Mouse (Mus musculus) erythroid progenitor cell, adult 5-6 weeks (primary cell): ENCODE measurements around the gene Adora1. TPM values are rescaled to one million over a fixed set of nuclear protein-coding genes. Genes with fewer than 3 reads are reported as not detected.

ENCODE experiments used
- ATAC-seq: replicated peaks from 2 replicates; pipeline ENCODE4 v1.8.0; 2016; ENCODE audit warnings: moderate number of reproducible peaks, mild to moderate bottlenecking, moderate TSS enrichment, inconsistent platforms; ENCODE audit not compliant: poor library complexity, low FRiP score, severe bottlenecking
- total RNA-seq, 2 experiments: library from RNA; stranded (forward) in 1 of 2; stranded (reverse) in 1 of 2; fragments of 150-400 nt in 1 of 2; fragments of 186-747, 209-891 nt in 1 of 2; gene quantifications; 2 replicates each; pipeline versions ENCODE4 v1.2.3 to v1.2.4; 2015 to 2017; ENCODE audit warnings: low replicate concordance in 2 of 2

Gene Adora1
- total RNA-seq, 2 experiments from 2014 or later, result not detected

- ATAC-seq, result no peak
Observed at GRCm38 (mm10) chr1:134197325-134197982, 37.8 kb downstream of the Adora1 start.

GRCm38 (mm10) chr1:134196386-134196785 lies 38.8 kb downstream of the Adora1 start:
- ATAC-seq, result no peak

- no peak for ATAC-seq
Observed at GRCm38 (mm10) chr1:134195979-134196378, 39.3 kb downstream of the Adora1 start.

- no peak for ATAC-seq
Observed at GRCm38 (mm10) chr1:134195571-134195970, 39.7 kb downstream of the Adora1 start.

GRCm38 (mm10) chr1:134195117-134195516 lies 40.1 kb downstream of the Adora1 start:
- ATAC-seq, result no peak

- ATAC-seq, result no peak
Observed at GRCm38 (mm10) chr1:134194298-134195022, 40.8 kb downstream of the Adora1 start.

- ATAC-seq, result no peak
Observed at GRCm38 (mm10) chr1:134193674-134194197, 41.5 kb downstream of the Adora1 start.

GRCm38 (mm10) chr1:134193126-134193525 lies 42.1 kb downstream of the Adora1 start, which contains the start of gene Mybph:
TSS of gene Mybph (plus strand) at chr1:134193448.
- no peak for ATAC-seq

- ATAC-seq, result no peak
Observed at GRCm38 (mm10) chr1:134192024-134192423, 43.2 kb downstream of the Adora1 start.

- no peak for ATAC-seq
Observed at GRCm38 (mm10) chr1:134191192-134191591, 44.0 kb downstream of the Adora1 start.

GRCm38 (mm10) chr1:134188989-134189729 lies 46.1 kb downstream of the Adora1 start:
- no peak for ATAC-seq

GRCm38 (mm10) chr1:134188217-134188616 lies 47.0 kb downstream of the Adora1 start:
- no peak for ATAC-seq

- no peak for ATAC-seq
Observed at GRCm38 (mm10) chr1:134184089-134184488, 51.1 kb downstream of the Adora1 start.

- no peak for ATAC-seq
Observed at GRCm38 (mm10) chr1:134182025-134182424, 53.2 kb downstream of the Adora1 start, which contains the start of gene Chil1. TSS of gene Chil1 (plus strand) at chr1:134182176.

GRCm38 (mm10) chr1:134177976-134178375 lies 57.3 kb downstream of the Adora1 start:
- no peak for ATAC-seq

- no peak for ATAC-seq
Observed at GRCm38 (mm10) chr1:134173081-134173480, 62.1 kb downstream of the Adora1 start.

GRCm38 (mm10) chr1:134168985-134169697 lies 66.1 kb downstream of the Adora1 start:
- ATAC-seq, result no peak

- no peak for ATAC-seq
Observed at GRCm38 (mm10) chr1:134168567-134168966, 66.7 kb downstream of the Adora1 start.

- ATAC-seq, result no peak
Observed at GRCm38 (mm10) chr1:134167416-134168305, 67.6 kb downstream of the Adora1 start.
